Mouse (Mus musculus) right cerebral cortex, postnatal 4 days (tissue): ENCODE results near the gene Fkbp9.

ENCODE experiments used
- DNase-seq: peaks from one replicate; pipeline ENCODE4 v3.0.0-alpha.2; 2022

Fkbp9 gene

GRCm38 (mm10) chr6:56831697-56832406, at the start of gene Fkbp9:
Fkbp9 (plus strand) TSS chr6:56832059.
- DNase-seq, result peak; percentile 53

DNA sequence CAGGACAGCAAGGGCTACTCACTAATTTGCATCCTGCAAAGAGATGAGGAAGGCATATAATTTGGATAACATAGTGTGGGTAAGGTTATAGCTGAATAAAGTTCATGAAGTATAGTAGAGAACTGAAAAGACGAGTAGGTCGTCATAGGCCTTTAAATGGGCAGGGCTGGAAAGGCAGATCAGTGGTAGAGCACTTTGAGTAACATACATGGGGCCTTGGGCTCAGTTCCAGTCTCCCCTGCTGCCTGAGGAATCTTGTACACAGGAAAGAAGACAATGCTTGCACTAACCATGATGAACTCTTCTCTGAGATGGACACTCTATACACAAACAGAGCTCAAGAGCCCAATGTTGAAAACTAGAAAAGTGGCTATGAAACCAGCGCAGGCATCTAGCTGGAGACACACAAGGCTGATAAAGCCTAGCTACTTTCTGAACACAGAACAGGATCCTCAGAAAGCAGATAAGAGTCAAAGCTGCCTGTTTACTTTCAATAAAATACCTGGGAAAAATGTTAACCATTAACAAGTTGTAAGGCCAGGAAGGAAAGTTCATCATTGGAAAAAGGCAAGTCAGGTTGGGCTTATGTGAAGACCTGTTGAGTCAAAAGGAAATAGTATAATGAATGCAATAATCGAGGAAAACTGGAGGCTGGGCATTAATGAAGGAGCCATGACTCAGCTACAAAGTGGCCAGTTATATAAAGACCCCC, 48.1 kb upstream of the Fkbp9 start:
- no peak for DNase-seq

GRCm38 (mm10) chr6:56785068-56785467, 46.8 kb upstream of the Fkbp9 start:
- no peak for DNase-seq

DNA sequence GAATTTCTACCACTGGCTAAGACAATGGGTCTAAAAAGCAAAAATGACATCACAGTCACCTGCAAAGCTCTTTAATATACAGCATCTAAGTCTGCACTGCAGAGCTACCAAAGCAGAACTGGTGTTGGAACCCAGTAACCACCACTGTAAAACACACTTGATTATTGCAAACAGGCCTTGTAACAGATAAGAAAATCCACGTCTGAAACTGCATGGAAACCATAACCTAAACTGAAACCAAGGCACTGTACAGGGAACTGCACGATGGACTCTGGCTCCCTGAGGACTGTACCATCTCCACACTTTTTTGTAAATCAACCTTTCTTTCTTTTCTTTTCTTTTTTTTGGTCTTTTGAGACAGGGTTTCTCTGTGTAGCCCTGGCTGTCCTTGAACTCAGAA, 44.2 kb upstream of the Fkbp9 start:
- no peak for DNase-seq

- DNase-seq, result no peak
These were observed 42.5 kb upstream of the Fkbp9 start for GRCm38 (mm10) chr6:56789336-56789735.

- no peak for DNase-seq
These were observed 37.0 kb upstream of the Fkbp9 start for GRCm38 (mm10) chr6:56794834-56795233.

DNA sequence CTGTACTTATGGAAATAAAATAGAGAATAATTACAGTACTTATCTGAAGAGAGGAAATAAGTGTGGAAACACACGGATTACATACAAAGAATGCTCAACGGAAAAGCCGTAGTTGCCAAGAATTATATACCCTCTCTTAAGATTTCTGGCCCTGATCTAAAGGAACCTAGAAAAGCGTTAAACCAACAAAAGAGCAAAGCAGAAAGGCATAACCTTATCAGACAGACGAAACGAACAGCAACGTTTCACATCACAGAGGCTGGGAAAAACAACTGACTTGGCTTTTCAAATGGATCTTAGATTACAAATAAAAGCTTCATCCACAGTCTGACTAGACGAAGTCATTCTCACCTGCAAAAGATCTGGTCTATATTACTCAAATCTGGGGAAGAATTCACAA, 35.6 kb upstream of the Fkbp9 start:
- DNase-seq, result no peak

DNA sequence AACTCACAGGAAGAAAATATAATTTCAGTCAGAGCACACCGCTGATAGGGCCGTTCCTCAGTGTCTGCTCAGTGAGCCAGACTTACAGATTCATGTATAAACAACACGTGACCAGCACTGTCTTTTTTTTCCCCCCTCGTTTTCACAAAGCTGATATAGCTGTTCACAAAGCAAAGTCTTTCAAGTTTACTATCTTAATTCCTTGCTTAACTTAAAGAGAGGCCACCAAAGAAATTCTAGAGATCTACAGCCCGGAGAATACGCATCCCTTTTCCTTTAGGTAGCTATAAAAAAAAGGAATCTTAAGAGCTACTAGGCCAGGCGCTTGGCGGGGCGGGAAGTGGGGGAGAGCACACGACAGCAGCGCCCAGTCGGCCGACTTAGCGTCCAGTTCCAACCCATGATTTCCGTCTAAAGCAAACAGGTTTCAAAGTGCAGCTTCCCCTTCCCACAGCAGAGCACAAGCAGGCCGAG, 35.2 kb upstream of the Fkbp9 start:
- DNase-seq, result peak; percentile 32

DNA sequence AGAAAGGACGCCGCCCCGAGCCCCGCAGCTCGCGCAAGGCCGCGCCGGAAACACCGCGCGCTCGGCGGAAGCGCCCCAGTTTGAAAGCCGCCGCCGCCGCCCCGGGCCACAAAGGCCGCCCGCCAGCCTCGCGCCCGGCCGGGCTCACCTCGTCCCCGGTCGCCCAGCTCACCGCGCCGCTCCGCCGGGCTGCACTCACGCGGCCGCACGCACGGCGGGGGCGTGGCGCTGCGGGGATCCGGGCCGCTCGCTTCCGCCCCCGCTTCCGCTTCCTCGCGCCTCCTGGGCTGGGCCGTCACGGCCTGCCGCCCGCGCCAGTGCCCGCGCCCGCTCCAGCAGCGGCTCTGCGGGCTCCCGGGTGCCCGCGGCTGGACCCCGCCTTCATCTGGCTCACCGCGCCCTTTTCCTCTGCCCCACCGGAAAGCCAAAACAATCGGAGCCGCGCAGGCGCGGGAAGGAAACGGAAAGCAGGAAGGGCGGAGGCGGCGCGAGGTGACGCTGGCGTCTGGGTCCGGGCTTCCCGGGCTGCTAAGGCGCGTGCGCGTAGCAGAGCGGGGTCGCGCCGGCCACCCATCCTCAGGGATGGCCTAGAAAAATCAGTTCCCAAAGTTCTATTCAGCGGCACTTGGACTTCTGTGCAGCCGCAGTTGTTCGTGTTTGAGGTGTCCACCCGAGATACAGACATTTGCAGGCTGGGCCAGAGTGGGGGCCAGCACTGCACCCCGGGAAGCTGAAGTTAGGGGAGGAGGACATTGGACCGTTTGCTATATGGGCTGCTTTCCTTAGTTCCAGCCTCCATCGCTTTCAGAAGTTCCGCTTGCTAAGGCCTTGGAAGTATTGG, 34.3 kb upstream of the Fkbp9 start, which contains the start of gene Kbtbd2:
TSS of gene Kbtbd2 (minus strand) at position 503 of the 841 bp plus-strand sequence.
- peak; percentile 91 for DNase-seq

DNA sequence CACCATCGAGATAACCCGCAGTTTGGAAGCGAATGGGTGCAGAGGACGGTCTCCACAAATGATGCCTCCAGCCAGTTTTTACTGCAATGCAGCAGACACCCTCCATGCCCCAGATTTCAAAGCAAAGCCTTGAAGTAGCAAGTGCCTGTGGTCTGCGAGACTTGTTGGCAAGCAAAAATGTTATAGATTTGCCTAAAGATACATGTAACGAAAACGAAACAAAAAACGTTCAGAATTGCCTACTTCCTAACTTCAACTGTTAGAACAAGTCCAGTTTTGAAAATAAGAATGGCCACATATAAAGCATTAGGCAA, 33.8 kb upstream of the Fkbp9 start:
- DNase-seq, result no peak

DNA sequence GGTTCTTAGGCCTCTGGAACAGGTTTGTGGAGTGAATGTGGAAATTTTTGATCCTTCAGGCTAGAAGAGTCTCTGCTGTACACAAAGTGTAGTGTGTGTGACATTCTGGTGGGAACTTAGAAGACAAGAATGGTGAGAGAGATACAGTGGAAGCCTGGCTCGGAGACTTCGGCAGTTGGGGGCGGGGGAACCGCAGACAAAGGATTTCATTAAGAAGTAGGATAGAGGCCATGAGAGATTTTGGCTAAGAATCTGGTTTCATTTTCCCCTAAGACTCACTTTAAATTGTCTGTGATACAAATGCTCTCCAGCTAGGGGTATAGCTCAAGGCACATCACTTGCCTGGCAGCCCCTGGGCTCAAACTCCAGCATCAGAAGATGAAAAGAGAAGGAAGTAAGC, 26.8 kb upstream of the Fkbp9 start:
- DNase-seq, result no peak

- no peak for DNase-seq
These were observed 25.7 kb upstream of the Fkbp9 start for GRCm38 (mm10) chr6:56806195-56806594.

DNA sequence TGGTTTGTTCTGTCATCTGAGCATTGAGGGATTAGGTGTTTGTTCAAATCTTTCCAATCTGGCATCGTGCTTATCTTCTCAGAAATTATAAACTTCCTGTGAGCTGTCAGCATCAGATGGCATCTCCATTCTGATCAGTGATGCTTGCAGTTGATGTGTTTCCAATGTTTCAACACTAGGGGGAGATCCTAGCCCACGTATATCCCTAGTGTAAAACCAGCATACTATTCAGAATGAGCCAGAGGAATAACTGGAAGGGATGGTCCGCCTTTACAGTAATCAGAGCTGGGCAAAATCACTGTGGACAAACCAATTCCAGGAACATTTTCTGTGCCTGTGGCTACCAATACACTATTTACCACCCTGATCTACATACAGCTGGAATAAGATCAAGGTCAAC, 23.2 kb upstream of the Fkbp9 start:
- DNase-seq, result no peak

- no peak for DNase-seq
These were observed 18.5 kb upstream of the Fkbp9 start for GRCm38 (mm10) chr6:56813332-56813731.

- DNase-seq, result no peak
These were observed 13.3 kb upstream of the Fkbp9 start for GRCm38 (mm10) chr6:56818436-56819123.

GRCm38 (mm10) chr6:56819124-56819487, 12.8 kb upstream of the Fkbp9 start:
- DNase-seq, result no peak

GRCm38 (mm10) chr6:56825657-56826056, 6.2 kb upstream of the Fkbp9 start:
- DNase-seq, result no peak

DNA sequence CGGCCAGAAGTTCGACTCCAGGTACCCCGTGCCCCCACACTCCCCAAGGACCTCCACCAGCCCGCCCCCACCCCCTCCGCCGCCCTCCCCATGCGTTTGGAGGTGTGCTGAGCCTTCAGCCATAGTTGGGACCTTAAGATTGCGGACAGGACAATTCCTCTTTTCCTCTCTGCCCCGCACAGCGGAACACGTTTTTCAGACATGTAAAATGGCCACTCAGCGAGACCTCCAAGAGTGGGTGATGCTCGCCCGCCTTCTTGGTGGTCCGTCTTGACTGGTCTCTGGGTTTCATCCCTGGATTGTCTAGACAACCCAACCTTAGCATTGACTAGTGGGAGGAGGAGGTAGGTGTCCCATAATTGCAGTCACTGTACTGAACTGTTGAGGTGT, 543 bp downstream of the Fkbp9 start:
- no peak for DNase-seq

- no peak for DNase-seq
These were observed 971 bp downstream of the Fkbp9 start for GRCm38 (mm10) chr6:56832830-56833229.

- DNase-seq, result no peak
These were observed 2.9 kb downstream of the Fkbp9 start for GRCm38 (mm10) chr6:56834769-56835168.

DNA sequence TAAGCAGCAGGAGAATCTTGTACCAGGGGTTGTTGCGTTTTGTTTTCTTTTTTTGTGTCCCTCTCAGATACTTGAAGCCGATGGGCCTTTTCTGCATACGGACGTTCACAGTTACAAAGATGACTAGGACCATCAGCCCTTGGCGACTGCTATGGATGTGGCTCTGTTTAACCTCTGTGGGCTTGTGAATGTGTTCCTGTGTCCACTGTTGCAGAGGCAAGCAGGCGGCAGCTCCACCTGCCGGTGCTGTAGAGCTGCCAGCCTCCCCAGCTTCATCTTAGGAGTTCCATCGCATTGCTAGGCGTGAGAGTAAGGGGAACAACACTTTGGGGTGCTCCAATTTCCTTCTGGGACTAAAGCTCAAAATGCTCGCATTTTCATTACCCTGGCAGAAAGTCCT, 3.7 kb downstream of the Fkbp9 start:
- no peak for DNase-seq

DNA sequence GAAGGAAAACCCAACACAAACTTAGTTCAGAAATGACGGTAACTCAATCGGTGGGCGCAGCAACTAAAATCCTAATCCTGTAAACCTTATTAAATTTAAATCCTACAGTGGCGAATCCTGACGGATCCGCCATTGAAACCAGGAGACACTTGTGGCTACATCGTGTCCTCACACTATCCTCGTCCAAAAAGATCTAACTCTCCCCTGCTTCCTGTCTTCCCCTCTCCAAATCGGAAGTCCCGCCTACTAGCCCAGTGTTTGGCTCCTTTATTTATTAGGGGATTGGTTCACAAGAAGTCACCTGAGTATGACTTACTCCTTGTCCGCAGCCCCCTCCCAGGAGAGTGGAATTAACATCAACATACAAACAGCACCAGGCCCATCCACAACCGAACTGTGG, 5.3 kb downstream of the Fkbp9 start:
- DNase-seq, result no peak

DNA sequence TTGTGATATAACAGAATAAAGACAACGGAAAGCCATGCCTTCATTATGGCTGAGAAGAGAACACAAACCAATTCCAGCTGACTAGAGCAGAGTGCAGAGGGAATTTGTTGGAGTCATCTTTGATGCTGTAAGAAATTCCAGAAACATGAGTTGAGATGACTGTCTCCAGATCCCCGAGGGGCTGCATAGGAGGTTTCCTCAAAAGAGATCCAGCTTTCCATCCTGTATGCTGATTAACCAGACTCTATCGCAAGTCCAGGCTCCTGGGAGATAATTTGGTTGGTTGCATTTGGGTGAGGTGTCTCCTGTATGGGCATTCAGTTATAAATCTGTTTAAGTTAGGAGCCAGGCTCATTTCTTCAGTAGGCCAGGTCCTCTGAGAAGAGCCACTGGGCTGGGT, 5.8 kb downstream of the Fkbp9 start:
- no peak for DNase-seq
